Mouse (Mus musculus): ENCODE data around the gene Med6. TPM values are rescaled to one million over a fixed set of nuclear protein-coding genes. Genes with fewer than 3 reads are reported as not detected.

Med6 gene
- polyA plus RNA-seq, 1 experiment from 2014 or later: 85.2 TPM

DNA sequence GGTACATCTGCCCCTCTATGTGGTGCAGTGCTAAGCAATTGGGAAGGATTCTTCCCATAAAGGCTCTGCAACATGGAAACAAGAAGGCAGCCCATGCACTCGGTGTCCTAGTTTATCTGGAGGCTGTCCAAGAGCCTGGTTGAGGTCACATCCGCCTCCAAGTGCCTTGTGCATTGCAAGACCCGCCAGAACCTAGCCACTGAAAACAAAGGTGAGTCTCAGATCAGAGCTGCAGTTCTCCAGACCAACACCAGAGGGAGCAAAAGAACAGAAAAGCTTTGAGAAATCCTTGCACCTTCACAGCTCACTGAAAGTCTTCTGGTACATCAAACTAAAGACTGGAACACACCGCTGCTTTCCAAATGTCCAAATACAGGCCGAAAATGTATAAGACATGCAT, 24.5 kb upstream of the Med6 start:
- no peaks in the 10 kb centered on the region for H3K9me3 ChIP-seq (replicated peaks)
- no peaks in the 10 kb centered on the region; the same call in 1 of the 2 replicates for H3K27me3 ChIP-seq (ENCODE audit: low read depth, poor library complexity, severe bottlenecking)
- H3K27ac ChIP-seq (replicated peaks): no peak overlapping the region
- DNase-seq (ENCODE audit: low spot score): peak; percentile 69
- no peaks in the 10 kb centered on the region for H3K36me3 ChIP-seq
- H3K4me1 ChIP-seq: no peaks in the 10 kb centered on the region
- no peak overlapping the region for H3K4me3 ChIP-seq
- WGBS: 27% methylated on average over 5 of the region's 5 CpGs

DNA sequence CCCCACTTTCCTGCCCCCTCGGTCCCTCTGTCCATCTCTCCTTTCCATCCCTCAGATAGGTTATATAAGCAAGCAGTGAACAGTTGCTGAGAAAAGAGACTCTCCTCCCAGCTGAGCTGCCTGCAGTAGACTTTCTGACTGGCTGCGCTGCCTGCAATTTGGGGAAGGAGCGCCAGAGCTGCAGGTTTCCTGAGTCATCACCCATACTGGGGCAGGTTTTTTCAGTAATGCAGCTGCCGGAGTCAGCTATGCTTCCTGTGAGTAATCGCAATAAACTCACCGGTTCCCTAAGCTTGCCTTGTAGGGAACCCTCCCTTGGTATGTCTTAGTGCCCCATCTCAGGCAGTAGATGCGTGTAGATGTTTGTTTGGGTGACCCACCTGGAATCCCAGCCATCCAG, 22.2 kb upstream of the Med6 start:
- 79% methylated on average over 7 of the region's 7 CpGs for WGBS
- no peak for DNase-seq (ENCODE audit: low spot score)
- H3K4me3 ChIP-seq: no peak overlapping the region
- H3K4me1 ChIP-seq: no peaks in the 10 kb centered on the region
- H3K27me3 ChIP-seq (ENCODE audit: low read depth, poor library complexity, severe bottlenecking): no peaks in the 10 kb centered on the region
- no peaks in the 10 kb centered on the region for H3K36me3 ChIP-seq
- H3K9me3 ChIP-seq (replicated peaks): no peaks in the 10 kb centered on the region
- no peak overlapping the region for H3K27ac ChIP-seq (replicated peaks)

DNA sequence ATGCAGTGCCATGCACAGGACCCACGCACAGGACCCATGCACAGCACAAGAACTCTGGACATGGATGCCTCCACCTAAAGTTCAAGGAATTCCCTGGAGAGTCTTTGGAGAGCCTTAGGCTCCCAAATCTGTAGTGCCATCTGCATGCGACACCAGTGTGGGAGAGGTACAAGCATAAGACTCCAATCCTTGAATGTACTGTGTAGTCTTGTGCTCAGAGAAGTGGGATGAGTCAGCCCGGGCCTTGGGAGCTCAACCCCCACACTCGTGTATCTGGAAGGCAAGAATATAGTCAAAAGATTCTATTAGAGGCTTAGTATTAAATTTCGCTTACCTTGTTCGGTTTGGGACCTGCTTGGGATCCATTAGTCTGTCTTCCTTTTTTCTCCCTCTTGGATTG, 21.0 kb upstream of the Med6 start:
- Histone ChIP-seq H3K4me1 (no peaks in the 10 kb centered on the region), H3K4me3 (no peak overlapping the region), H3K9me3 (replicated peaks) (no peaks in the 10 kb centered on the region), H3K36me3 (no peaks in the 10 kb centered on the region), H3K27me3 (ENCODE audit: low read depth, poor library complexity, severe bottlenecking) (no peaks in the 10 kb centered on the region), H3K27ac (replicated peaks) (no peak overlapping the region)
- no peak for DNase-seq (ENCODE audit: low spot score)
- 88% methylated on average over 6 of the region's 6 CpGs for WGBS

DNA sequence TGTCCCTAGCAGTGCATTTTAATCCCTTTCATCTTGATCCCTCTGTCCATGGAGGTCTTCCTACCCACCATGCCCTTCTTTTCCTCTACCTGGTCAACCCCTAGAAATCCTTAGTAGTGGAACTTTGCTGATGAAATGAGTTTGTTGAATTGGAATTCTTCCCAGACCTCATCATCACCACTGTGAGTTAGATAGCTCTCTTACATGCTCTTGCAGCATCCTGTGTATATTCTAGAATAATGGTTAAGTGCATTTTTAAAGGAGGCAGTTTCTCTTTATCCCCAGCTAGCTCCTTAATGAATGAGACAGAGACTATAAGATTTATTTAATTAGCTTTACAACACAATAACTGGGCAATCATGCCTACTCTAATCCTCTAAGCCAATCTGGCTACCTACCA, 14.6 kb upstream of the Med6 start:
- Histone ChIP-seq H3K4me3 (no peak overlapping the region), H3K36me3 (no peaks in the 10 kb centered on the region), H3K27ac (replicated peaks) (no peak overlapping the region), H3K9me3 (replicated peaks) (no peaks in the 10 kb centered on the region), H3K4me1 (no peaks in the 10 kb centered on the region), H3K27me3 (ENCODE audit: low read depth, poor library complexity, severe bottlenecking) (no peaks in the 10 kb centered on the region)
- no peak for DNase-seq (ENCODE audit: low spot score)

DNA sequence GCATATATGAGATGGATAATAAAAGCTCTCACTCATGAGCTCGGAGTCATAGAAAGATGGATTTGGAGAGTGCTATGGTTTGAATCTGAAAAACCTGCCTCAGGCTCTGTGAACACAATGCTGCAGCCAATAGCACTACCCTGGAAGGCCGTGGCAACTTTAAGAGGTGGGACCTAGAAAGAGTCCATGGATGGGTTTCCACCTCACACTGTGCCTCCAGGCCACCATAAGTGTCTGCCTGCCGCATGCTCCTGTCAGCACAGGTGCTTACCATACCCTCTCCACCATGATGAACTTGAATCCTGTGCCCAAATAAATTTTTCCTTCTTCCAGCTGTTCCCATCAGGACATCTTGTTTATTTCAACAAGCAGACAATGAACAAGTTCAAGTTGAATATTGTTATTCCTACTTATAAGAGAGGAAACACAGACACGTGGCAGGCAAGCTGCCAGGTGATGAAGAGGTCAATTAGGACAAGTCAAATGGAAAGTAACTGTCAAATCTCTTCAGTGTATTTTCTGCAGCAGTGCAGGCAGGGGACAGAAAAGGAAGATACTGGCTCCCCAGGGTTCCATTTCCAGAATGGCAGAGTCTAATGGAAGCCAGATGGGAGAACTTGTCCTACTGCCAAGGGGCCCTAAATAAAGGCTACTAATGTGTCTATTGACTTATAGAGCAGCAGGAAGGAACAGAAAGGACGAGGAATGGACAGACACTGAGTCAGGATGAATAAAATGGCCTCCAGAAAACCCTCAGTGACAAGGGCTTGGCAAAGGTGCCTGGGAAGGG, 10.4 kb upstream of the Med6 start:
- Histone ChIP-seq H3K9me3 (replicated peaks) (no peaks in the 10 kb centered on the region), H3K4me1 (no peaks in the 10 kb centered on the region), H3K27me3 (ENCODE audit: low read depth, poor library complexity, severe bottlenecking) (no peaks in the 10 kb centered on the region), H3K36me3 (no peaks in the 10 kb centered on the region), H3K4me3 (no peak overlapping the region), H3K27ac (replicated peaks) (no peak overlapping the region)
- WGBS: 71% methylated on average over 5 of the region's 5 CpGs
- no peak for DNase-seq (ENCODE audit: low spot score)

DNA sequence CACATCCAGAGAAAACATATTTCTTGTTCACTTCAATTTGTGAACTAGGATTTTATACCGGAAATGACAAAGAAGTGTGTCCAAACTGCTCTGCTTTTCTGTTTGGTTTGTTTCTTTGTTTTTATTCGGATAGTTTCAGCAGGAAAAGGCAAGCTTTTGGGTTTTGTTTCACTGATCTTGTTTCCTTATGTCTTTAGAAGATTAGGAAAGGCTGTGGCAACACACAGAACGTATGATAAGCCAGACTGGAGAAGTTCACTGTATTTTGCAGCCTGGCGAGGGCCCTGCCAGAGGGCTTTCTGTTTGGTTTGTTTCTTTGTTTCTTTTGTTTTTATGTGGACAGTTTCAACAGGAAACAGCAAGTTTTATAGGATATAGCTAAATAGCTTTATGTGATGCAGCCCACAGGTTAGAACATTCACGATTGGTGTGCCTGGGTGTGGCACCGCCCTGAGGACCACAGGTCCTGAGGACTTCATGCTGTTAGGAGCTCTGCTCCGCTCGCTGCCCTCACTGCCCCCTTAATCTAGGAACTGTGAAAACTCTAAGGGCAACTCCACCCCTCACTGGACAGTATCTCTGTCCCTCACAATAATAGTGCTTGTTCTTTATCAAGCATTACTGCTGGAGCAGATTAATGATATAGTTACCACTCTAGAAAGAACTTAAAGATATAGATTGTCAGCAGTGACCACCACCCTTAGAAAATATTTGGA, 1.9 kb upstream of the Med6 start:
- no peak for DNase-seq (ENCODE audit: low spot score)
- Histone ChIP-seq H3K27ac (replicated peaks) (no peak overlapping the region), H3K4me3 (no peak overlapping the region), H3K27me3 (ENCODE audit: low read depth, poor library complexity, severe bottlenecking) (no peaks in the 10 kb centered on the region), H3K36me3 (no peaks in the 10 kb centered on the region), H3K9me3 (replicated peaks) (no peaks in the 10 kb centered on the region), H3K4me1 (peaks cover 11% of the 10 kb centered on the region)
- 79% methylated on average over 8 of the region's 8 CpGs for WGBS

DNA sequence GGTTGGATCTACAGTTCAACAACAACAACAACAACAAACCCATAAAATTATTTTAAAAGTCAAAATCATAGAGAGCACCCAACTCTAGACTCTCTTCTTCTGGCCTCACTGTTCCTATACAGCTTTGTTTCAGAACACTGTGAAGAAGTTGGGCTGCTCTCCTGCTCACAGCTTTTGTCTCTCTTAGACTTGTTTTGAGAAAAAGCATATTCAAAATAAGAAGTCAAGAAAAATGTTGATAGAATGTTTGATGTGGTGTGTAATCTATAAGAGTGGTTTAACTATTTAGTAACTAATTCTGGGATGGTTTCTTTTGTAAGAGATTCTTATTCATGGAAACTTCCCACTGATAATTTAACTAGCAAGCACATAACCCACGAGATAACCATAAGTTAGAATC, 26.4 kb downstream of the Med6 start, which contains the start of gene Adam21:
Gene Adam21, minus strand, starts transcription at position 101 of the 400 bp plus-strand sequence.
- no peaks in the 10 kb centered on the region for H3K27me3 ChIP-seq (ENCODE audit: low read depth, poor library complexity, severe bottlenecking)
- no peak within 1 kb of the TSS for H3K4me3 ChIP-seq
- 89% methylated on average over 1 of the region's 1 CpGs for WGBS
- peaks cover 25% of the 10 kb centered on the region for H3K36me3 ChIP-seq
- H3K27ac ChIP-seq (replicated peaks): no peak within 1 kb of the TSS
- DNase-seq (ENCODE audit: low spot score): no peak
- H3K4me1 ChIP-seq: no peaks in the 10 kb centered on the region
- no peaks in the 10 kb centered on the region for H3K9me3 ChIP-seq (replicated peaks)

DNA sequence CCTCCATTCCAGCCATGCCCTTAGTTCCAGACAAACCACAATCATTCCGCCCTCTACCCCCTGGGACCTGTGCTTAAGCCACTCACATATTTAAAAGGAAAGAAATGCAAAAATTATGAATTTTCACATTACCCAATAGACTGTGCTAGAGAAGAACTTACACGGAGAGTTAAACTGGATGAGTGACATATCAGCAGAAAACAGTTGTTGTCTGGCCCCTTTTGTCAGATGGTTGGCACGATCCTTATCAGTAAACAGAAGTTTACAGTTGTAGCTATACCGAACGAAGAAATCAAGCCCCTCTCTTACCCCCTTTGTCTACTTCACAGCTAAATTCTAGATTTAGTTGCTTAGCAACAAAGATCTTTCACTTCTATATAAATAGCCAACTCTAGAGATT, 26.9 kb downstream of the Med6 start:
- no peak overlapping the region for H3K27ac ChIP-seq (replicated peaks)
- no peak overlapping the region for H3K4me3 ChIP-seq
- DNase-seq (ENCODE audit: low spot score): no peak
- no peaks in the 10 kb centered on the region for H3K9me3 ChIP-seq (replicated peaks)
- H3K36me3 ChIP-seq: peaks cover 21% of the 10 kb centered on the region
- no peaks in the 10 kb centered on the region for H3K4me1 ChIP-seq
- H3K27me3 ChIP-seq (ENCODE audit: low read depth, poor library complexity, severe bottlenecking): no peaks in the 10 kb centered on the region
- 91% methylated on average over 5 of the region's 5 CpGs for WGBS

DNA sequence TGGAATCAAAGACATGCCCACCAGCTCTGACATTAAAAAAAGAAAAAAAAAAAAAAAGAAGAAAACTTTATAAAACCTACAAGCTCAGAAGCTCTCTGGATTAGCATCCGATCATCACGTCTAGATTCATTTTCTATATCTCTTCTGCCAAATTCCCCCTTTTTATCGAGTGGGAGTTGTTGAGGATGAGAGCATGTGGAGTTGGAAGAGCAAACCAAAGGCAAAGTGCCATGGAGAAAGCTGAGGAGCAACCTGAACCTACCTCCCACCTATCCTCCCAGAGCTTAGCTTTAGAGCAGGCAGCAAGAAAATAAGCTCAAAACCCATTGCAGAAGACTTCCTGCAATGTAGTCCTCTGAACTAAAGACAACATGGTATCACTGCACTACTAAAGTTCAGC, 30.6 kb downstream of the Med6 start:
- Histone ChIP-seq H3K27me3 (ENCODE audit: low read depth, poor library complexity, severe bottlenecking) (no peaks in the 10 kb centered on the region), H3K9me3 (replicated peaks) (no peaks in the 10 kb centered on the region), H3K36me3 (no peaks in the 10 kb centered on the region), H3K4me3 (no peak overlapping the region), H3K4me1 (no peaks in the 10 kb centered on the region), H3K27ac (replicated peaks) (no peak overlapping the region)
- 92% methylated on average over 3 of the region's 3 CpGs for WGBS
- no peak for DNase-seq (ENCODE audit: low spot score)

DNA sequence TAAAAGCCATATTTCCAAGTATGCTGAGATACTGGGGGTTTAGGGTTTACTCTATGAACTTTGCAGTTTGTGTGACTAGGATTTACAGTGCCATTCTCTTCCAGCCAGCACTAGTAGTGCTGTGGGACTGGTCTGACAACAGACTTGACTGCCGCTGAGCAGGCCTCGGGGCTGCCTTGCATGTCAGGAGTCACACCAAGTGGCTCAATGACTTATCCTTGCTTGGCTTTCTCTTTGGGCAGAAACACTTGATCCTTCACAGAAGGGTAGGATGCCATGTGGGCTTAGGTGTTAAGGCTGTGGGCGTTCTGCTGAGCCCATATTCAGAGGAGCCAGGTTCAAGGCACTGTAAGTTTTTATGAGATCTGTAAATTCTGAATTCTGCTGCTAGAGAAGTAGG, 45.5 kb downstream of the Med6 start:
- Histone ChIP-seq H3K4me3 (no peak overlapping the region), H3K4me1 (no peaks in the 10 kb centered on the region), H3K27me3 (ENCODE audit: low read depth, poor library complexity, severe bottlenecking) (no peaks in the 10 kb centered on the region), H3K36me3 (no peaks in the 10 kb centered on the region), H3K27ac (replicated peaks) (no peak overlapping the region), H3K9me3 (replicated peaks) (no peaks in the 10 kb centered on the region)
- 89% methylated on average over 3 of the region's 3 CpGs for WGBS
- DNase-seq (ENCODE audit: low spot score): no peak

DNA sequence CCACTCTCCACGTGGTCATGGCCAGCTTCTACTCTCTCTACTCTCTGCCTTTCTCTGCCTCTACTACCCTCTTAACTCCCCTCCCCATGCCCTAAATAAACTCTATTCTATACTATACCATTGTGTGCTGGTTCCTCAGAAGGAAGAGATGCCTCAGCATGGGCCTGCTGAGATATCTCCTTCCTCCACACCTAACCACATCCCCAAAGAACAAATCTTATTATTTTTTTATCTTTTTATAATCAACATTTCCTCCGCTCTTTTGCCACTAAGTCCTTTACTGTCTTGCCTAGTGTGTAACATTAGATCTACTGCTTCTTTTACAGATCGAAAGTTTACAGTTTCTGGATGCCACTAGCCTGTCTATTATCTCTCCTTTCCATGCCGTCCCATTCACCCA, 47.6 kb downstream of the Med6 start:
- 74% methylated on average over 4 of the region's 4 CpGs for WGBS

DNA sequence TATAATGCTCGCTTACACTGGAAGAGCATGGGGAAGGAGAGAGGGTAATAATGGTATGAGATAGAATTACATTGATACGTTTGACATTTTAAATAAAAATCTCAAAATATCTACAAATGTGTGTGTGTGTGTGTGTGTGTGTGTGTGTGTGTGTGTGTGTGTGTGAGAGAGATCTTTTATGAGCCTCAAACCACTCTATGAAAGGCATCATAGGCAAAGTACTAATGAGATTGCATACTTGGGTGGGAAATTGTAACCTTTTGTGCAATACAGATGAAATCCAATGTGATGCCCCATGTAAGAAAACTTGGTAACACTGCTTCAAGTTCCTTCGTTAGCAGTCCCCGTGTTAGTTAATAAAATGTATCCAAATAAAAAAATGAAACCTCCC, 61.8 kb downstream of the Med6 start:
- peaks cover 20% of the 10 kb centered on the region for H3K4me1 ChIP-seq
- DNase-seq (ENCODE audit: low spot score): no peak
- no peaks in the 10 kb centered on the region for H3K9me3 ChIP-seq (replicated peaks)
- peak overlapping the region; percentile 85 for H3K27ac ChIP-seq (replicated peaks)
- 42% methylated on average over 4 of the region's 4 CpGs for WGBS
- H3K4me3 ChIP-seq: peak overlapping the region; percentile 87
- H3K27me3 ChIP-seq (ENCODE audit: low read depth, poor library complexity, severe bottlenecking): no peaks in the 10 kb centered on the region
- no peaks in the 10 kb centered on the region for H3K36me3 ChIP-seq

More for the DNA sequence above, 47.6 kb downstream of the Med6 start:
- Histone ChIP-seq H3K9me3 (replicated peaks) (no peaks in the 10 kb centered on the region), H3K27me3 (ENCODE audit: low read depth, poor library complexity, severe bottlenecking) (no peaks in the 10 kb centered on the region), H3K36me3 (no peaks in the 10 kb centered on the region), H3K4me3 (no peak overlapping the region), H3K4me1 (no peaks in the 10 kb centered on the region), H3K27ac (replicated peaks) (no peak overlapping the region)
- DNase-seq (ENCODE audit: low spot score): no peak

DNA sequence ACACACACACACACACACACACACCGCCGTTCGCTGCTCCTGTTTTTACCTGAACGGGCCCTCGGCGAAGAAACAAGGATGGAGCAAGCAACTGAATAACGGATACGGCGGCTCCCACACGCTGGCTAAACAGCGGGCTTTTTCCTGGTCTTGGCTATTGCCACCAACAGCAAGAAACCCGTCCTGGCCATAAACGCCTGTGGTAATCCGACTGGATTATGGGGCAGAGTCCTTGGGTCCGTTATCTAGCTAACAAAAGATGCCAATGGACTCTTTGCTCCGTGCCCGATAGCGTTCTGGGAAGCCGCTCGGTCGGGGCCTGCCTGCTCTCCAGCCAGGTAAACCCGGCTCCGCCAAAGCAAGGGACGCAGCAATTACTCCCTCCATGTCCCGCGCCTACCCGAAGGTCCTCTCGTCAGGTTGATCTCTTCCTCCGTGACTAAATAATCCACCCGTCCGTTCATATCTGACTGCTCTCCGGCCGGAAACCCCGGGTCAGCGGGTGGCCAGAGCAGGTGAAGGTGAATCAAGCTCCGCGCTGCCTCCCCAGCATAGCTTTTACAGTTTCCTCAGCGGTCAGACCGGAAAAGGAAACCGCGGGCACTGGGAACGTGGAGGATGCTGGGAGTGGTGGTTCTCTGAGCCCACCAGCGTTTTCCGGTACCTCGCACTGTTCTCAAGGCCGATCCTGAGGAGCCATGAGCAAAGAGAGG, 62.3 kb downstream of the Med6 start, which contains the start of the genes Gm20498 and Synj2bp:
Gene Gm20498, minus strand, starts transcription at position 590 of the 713 bp plus-strand sequence.
Gene Synj2bp, minus strand, starts transcription at position 596 of the 713 bp plus-strand sequence.
- peaks cover 20% of the 10 kb centered on the region for H3K4me1 ChIP-seq
- peak within 1 kb of the TSS; percentile 87 for H3K4me3 ChIP-seq
- H3K36me3 ChIP-seq: no peaks in the 10 kb centered on the region
- H3K27me3 ChIP-seq (ENCODE audit: low read depth, poor library complexity, severe bottlenecking): no peaks in the 10 kb centered on the region
- peak; percentile 84 for DNase-seq (ENCODE audit: low spot score)
- peak within 1 kb of the TSS; percentile 85 for H3K27ac ChIP-seq (replicated peaks)
- under 1% methylated on average over 46 of the region's 46 CpGs for WGBS
- no peaks in the 10 kb centered on the region for H3K9me3 ChIP-seq (replicated peaks)

Data from midbrain, embryonic 10.5 days (tissue).